Mouse (Mus musculus): Measurements from ENCODE around the gene Spata17. TPM values are rescaled to one million over a fixed set of nuclear protein-coding genes. Genes with fewer than 3 reads are reported as not detected.
"Not testable (repeated sequence)": the region's sequence is repeated elsewhere in the genome, so short reads cannot be mapped to it uniquely, and the experiment has no call there.

Gene Spata17
- polyA plus RNA-seq, 1 experiment from 2014 or later, result 0.35 TPM

- no peaks in the 10 kb centered on the region for H3K27me3 ChIP-seq (replicated peaks)
- H3K36me3 ChIP-seq, result no peaks in the 10 kb centered on the region
- no peak for ATAC-seq
- no peaks in the 10 kb centered on the region for H3K9me3 ChIP-seq (replicated peaks)
- no peak overlapping the region for H3K4me3 ChIP-seq
- no peak overlapping the region for H3K4me2 ChIP-seq
- H3K27ac ChIP-seq, result no peak overlapping the region
- no peak overlapping the region for H3K9ac ChIP-seq
- H3K4me1 ChIP-seq, result no peaks in the 10 kb centered on the region
Observed at GRCm38 (mm10) chr1:187163571-187163970, 51.7 kb downstream of the Spata17 start.

DNA sequence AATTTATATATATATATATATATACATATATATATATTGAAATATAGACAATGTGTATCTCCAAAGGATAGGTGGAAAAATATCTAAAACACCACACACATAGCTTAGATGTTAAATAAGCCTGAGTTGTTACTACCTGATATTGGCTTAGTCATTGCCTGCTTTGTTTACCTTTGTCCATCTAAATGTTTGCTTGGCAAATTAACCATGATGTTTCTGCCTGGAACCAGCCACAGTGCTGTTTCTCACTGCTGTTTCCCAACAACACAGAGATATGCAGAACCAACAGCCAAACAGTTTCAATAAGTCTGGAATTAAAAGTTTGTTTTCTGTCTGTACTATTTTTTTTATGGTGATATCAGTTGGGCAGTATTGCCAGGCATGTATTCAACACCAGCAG is 59.6 kb downstream of the Spata17 start:
- H3K4me2 ChIP-seq, result no peak overlapping the region
- no peak for ATAC-seq
- H3K4me3 ChIP-seq, result no peak overlapping the region
- H3K27me3 ChIP-seq (replicated peaks), result no peaks in the 10 kb centered on the region
- no peaks in the 10 kb centered on the region for H3K36me3 ChIP-seq
- H3K27ac ChIP-seq, result no peak overlapping the region
- H3K4me1 ChIP-seq, result no peaks in the 10 kb centered on the region
- H3K9me3 ChIP-seq (replicated peaks), result no peaks in the 10 kb centered on the region
- H3K9ac ChIP-seq, result no peak overlapping the region

DNA sequence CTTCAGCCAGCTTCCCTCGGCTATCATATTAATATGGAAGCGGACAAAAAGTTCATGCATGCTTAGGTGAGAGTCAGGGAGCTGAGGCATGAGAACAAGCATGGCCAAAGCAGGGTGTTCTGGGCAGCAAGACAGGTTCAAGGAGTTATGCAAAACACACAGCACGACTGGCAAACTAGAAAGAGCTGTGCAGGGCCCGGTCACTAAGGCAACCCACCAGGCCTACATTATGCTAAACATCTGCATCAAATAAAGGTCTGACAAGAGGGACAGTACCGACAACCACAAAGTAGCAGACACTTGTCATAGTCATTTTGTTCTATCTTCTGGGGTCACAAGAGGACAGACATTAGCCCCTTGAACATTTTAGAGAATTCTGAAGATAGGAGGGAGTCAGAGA is 61.6 kb downstream of the Spata17 start:
- Histone ChIP-seq H3K4me1 (no peaks in the 10 kb centered on the region), H3K4me3 (no peak overlapping the region), H3K36me3 (no peaks in the 10 kb centered on the region), H3K27me3 (replicated peaks) (no peaks in the 10 kb centered on the region), H3K27ac (no peak overlapping the region), H3K9ac (no peak overlapping the region), H3K4me2 (no peak overlapping the region), H3K9me3 (replicated peaks) (no peaks in the 10 kb centered on the region)
- WGBS (ENCODE audit: insufficient replicate concordance), result 62% methylated on average over 5 of the region's 5 CpGs
- no peak for ATAC-seq

DNA sequence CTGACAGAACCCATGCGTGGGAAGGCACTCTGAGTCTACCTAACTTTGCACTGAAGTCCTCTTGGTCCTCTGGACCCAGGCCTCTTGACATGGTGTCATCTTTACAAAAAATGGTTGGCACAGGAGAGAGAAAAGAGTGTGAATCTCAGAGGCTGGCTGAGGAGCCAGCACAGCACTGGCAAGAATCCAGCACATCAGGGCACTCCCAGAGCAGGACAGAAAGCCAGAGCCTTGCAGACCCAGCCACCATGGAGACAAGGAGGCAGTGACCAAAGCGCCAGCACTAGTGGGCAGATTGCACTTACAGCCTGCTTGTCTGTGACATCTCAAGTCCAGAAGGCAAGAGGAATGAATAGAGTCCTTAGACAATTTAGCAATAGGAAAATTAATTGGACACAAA is 62.7 kb downstream of the Spata17 start:
- Histone ChIP-seq H3K9ac (no peak overlapping the region), H3K4me3 (no peak overlapping the region), H3K36me3 (no peaks in the 10 kb centered on the region), H3K4me1 (no peaks in the 10 kb centered on the region), H3K27me3 (replicated peaks) (no peaks in the 10 kb centered on the region), H3K9me3 (replicated peaks) (no peaks in the 10 kb centered on the region), H3K27ac (no peak overlapping the region), H3K4me2 (no peak overlapping the region)
- WGBS (ENCODE audit: insufficient replicate concordance), result 71% methylated on average over 2 of the region's 2 CpGs
- ATAC-seq, result no peak

- H3K27ac ChIP-seq, result no peak overlapping the region
- 56% methylated on average over 8 of the region's 8 CpGs for WGBS (ENCODE audit: insufficient replicate concordance)
- H3K27me3 ChIP-seq (replicated peaks), result no peaks in the 10 kb centered on the region
- ATAC-seq, result no peak
- no peaks in the 10 kb centered on the region for H3K36me3 ChIP-seq
- H3K9ac ChIP-seq, result no peak overlapping the region
- no peaks in the 10 kb centered on the region for H3K9me3 ChIP-seq (replicated peaks)
- no peak overlapping the region for H3K4me2 ChIP-seq
- no peak overlapping the region for H3K4me3 ChIP-seq
- no peaks in the 10 kb centered on the region for H3K4me1 ChIP-seq
Observed at GRCm38 (mm10) chr1:187142984-187143383, 72.3 kb downstream of the Spata17 start.

GRCm38 (mm10) chr1:187137426-187137825 is 77.8 kb downstream of the Spata17 start:
- no peak overlapping the region for H3K27ac ChIP-seq
- 29% methylated on average over 6 of the region's 6 CpGs for WGBS (ENCODE audit: insufficient replicate concordance)
- no peak overlapping the region for H3K9ac ChIP-seq
- H3K4me1 ChIP-seq, result no peaks in the 10 kb centered on the region
- ATAC-seq, result no peak
- H3K9me3 ChIP-seq (replicated peaks), result no peaks in the 10 kb centered on the region
- no peaks in the 10 kb centered on the region for H3K27me3 ChIP-seq (replicated peaks)
- no peaks in the 10 kb centered on the region for H3K36me3 ChIP-seq
- no peak overlapping the region for H3K4me2 ChIP-seq
- H3K4me3 ChIP-seq, result no peak overlapping the region

- no peak overlapping the region for H3K27ac ChIP-seq
- 67% methylated on average over 6 of the region's 6 CpGs for WGBS (ENCODE audit: insufficient replicate concordance)
Observed at GRCm38 (mm10) chr1:187135887-187136286, 79.4 kb downstream of the Spata17 start.

GRCm38 (mm10) chr1:187133841-187134240 is 81.4 kb downstream of the Spata17 start:
- Histone ChIP-seq H3K27me3 (replicated peaks) (no peaks in the 10 kb centered on the region), H3K9me3 (replicated peaks) (no peaks in the 10 kb centered on the region), H3K4me3 (no peak overlapping the region), H3K4me2 (no peak overlapping the region), H3K9ac (no peak overlapping the region), H3K4me1 (no peaks in the 10 kb centered on the region), H3K27ac (no peak overlapping the region), H3K36me3 (no peaks in the 10 kb centered on the region)
- 68% methylated on average over 6 of the region's 6 CpGs for WGBS (ENCODE audit: insufficient replicate concordance)
- no peak for ATAC-seq

More at GRCm38 (mm10) chr1:187135887-187136286, 79.4 kb downstream of the Spata17 start:
- Histone ChIP-seq H3K4me3 (no peak overlapping the region), H3K9ac (no peak overlapping the region), H3K27me3 (replicated peaks) (no peaks in the 10 kb centered on the region), H3K4me1 (no peaks in the 10 kb centered on the region), H3K9me3 (replicated peaks) (no peaks in the 10 kb centered on the region), H3K36me3 (no peaks in the 10 kb centered on the region), H3K4me2 (no peak overlapping the region)
- ATAC-seq, result no peak

GRCm38 (mm10) chr1:187132348-187132747 is 82.9 kb downstream of the Spata17 start:
- 80% methylated on average over 4 of the region's 4 CpGs for WGBS (ENCODE audit: insufficient replicate concordance)
- ATAC-seq, result no peak
- Histone ChIP-seq H3K9me3 (replicated peaks) (no peaks in the 10 kb centered on the region), H3K27me3 (replicated peaks) (no peaks in the 10 kb centered on the region), H3K27ac (no peak overlapping the region), H3K36me3 (no peaks in the 10 kb centered on the region), H3K4me3 (no peak overlapping the region), H3K4me2 (no peak overlapping the region), H3K9ac (no peak overlapping the region), H3K4me1 (no peaks in the 10 kb centered on the region)

DNA sequence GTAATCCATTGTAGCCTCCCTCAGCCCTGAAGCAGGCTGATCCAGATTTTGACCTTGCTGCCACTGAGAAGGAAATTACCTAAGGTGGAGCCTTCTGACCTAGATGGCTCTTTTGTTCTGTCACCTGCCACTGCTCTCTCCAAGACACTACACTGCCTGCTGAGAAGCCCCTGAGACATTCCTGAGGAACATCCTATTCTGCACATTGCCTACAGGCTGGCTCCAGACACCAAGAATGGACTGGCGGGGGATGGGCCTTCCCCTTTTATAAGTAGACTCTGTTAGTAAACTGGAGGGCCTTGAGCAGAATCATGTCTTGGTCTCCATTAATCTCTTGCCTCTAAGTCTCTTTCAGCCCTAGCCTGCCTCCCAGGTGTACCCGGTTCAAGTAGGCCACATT is 87.7 kb downstream of the Spata17 start:
- 63% methylated on average over 2 of the region's 2 CpGs for WGBS (ENCODE audit: insufficient replicate concordance)
- not testable (repeated sequence) for H3K36me3 ChIP-seq; H3K27ac ChIP-seq; H3K27me3 ChIP-seq (replicated peaks); H3K4me2 ChIP-seq; H3K4me3 ChIP-seq; H3K4me1 ChIP-seq; ATAC-seq; H3K9me3 ChIP-seq (replicated peaks); H3K9ac ChIP-seq

DNA sequence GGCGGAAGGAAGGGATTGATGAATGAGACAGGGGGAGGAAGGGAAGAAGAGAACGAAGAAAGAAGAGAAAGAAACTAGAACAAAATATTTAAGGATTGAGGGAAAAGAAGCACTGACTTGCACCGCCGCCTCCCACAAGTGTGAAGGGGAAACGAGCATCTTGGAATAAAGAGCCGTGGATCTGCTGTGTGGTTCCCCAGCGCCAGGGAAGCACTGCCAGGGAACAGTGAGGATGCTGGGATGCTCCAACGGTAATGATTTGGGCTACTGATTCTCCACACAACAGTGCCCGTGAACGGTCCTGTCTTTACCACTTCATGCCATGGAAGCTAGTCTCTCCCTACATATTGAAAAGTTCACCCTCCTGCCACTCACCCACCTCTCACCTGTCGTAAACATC is 89.5 kb downstream of the Spata17 start:
- Histone ChIP-seq H3K4me1 (no peaks in the 10 kb centered on the region), H3K36me3 (no peaks in the 10 kb centered on the region), H3K4me2 (no peak overlapping the region), H3K4me3 (no peak overlapping the region), H3K9me3 (replicated peaks) (no peaks in the 10 kb centered on the region), H3K27me3 (replicated peaks) (no peaks in the 10 kb centered on the region), H3K9ac (no peak overlapping the region), H3K27ac (no peak overlapping the region)
- no peak for ATAC-seq
- 72% methylated on average over 11 of the region's 11 CpGs for WGBS (ENCODE audit: insufficient replicate concordance)

- ATAC-seq, result no peak
- H3K27me3 ChIP-seq (replicated peaks), result no peaks in the 10 kb centered on the region
- no peak overlapping the region for H3K4me3 ChIP-seq
- H3K9ac ChIP-seq, result no peak overlapping the region
- 66% methylated on average over 3 of the region's 3 CpGs for WGBS (ENCODE audit: insufficient replicate concordance)
- no peaks in the 10 kb centered on the region for H3K9me3 ChIP-seq (replicated peaks)
- no peaks in the 10 kb centered on the region for H3K36me3 ChIP-seq
- no peak overlapping the region for H3K27ac ChIP-seq
- H3K4me1 ChIP-seq, result no peaks in the 10 kb centered on the region
- no peak overlapping the region for H3K4me2 ChIP-seq
Observed at GRCm38 (mm10) chr1:187124967-187125366, 90.3 kb downstream of the Spata17 start.

GRCm38 (mm10) chr1:187119300-187119699 is 96.0 kb downstream of the Spata17 start:
- no peak for ATAC-seq
- no peaks in the 10 kb centered on the region for H3K4me1 ChIP-seq

More at GRCm38 (mm10) chr1:187119300-187119699, 96.0 kb downstream of the Spata17 start:
- Histone ChIP-seq H3K36me3 (no peaks in the 10 kb centered on the region), H3K4me3 (no peak overlapping the region), H3K27me3 (replicated peaks) (no peaks in the 10 kb centered on the region), H3K4me2 (no peak overlapping the region), H3K9ac (no peak overlapping the region), H3K27ac (no peak overlapping the region), H3K9me3 (replicated peaks) (no peaks in the 10 kb centered on the region)
- 77% methylated on average over 6 of the region's 6 CpGs for WGBS (ENCODE audit: insufficient replicate concordance)
